ENCODE assay signal across 12 mouse cellular contexts in the genomic region with DNA sequence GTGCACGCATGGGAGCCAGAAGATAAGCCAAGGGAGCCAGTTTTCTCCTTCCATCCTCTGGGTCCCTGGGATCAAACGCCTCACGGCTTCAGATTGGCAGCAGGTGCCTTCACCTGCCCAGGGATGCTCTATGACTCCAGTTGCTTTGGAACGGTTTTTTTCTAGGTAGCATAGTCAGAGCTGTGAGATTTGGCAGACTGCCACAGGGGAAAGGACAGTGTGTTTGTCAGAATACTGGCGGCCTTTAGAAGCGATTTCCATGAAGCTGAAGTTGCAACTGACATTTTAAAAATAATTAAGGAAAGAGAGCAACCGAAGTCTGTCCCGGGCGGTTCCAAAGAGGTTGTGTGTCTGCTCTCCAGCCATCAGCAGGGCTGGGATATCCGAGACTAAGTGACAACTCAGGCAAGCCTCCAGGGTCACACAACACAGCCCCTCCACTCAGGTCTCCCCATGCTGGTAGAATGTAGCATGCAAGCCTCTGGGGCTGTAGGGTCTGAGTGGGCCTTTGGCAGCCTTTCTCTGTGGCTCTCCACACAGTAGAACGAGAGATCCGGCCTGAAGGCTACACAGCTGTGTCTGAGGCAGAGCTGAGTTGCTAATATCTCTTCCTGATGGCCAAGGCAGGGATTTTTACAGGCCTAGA. TPM values are rescaled to one million over a fixed set of nuclear protein-coding genes. Genes with fewer than 3 reads are reported as not detected.
A peak's percentile ranks its signal among the peaks of the same experiment; 100 is the strongest.
DNase-seq lines count a peak whose midpoint lies in the region; ATAC-seq and TF ChIP-seq lines count a peak whose summit lies in the region.
"Had no signal": no experiment of that assay in that cellular context is flagged by ENCODE, and none has a peak within 500 bp of the region (broad histone marks: within the 10 kb centered on the region; RNA-seq: fewer than 3 reads in every experiment).

No protein-coding gene starts in this region.

- no peak overlapping the region for H3K9ac ChIP-seq in forebrain, embryonic 16.5 days (replicated peaks; ENCODE audit: low read depth, low read length)
- no peak overlapping the region for H3K9ac ChIP-seq in midbrain, embryonic 15.5 days
- H3K9ac ChIP-seq: embryonic facial prominence, embryonic 12.5 days had no signal

- ATAC-seq in forebrain, embryonic 16.5 days: no peak
- ATAC-seq in midbrain, embryonic 15.5 days (replicated peaks): no peak
- ATAC-seq: Patski had no signal

- H3K36me3 ChIP-seq in forebrain, embryonic 16.5 days (ENCODE audit: control insufficient read depth, insufficient read depth): no peaks in the 10 kb centered on the region
- H3K36me3 ChIP-seq in midbrain, embryonic 15.5 days (replicated peaks): no peaks in the 10 kb centered on the region
- H3K36me3 ChIP-seq: embryonic facial prominence, embryonic 12.5 days had no signal

- H3K4me1 ChIP-seq in cerebellum, adult 2 months (ENCODE audit: control insufficient read depth, insufficient read depth, low read length): peaks cover 14% of the 10 kb centered on the region
- H3K4me1 ChIP-seq in forebrain, embryonic 16.5 days (replicated peaks; ENCODE audit: control insufficient read depth, insufficient read depth, low read length): no peaks in the 10 kb centered on the region
- H3K4me1 ChIP-seq in midbrain, embryonic 15.5 days: 0 out of 2 replicates have a peak, but pooled peaks cover under 1% of the 10 kb centered on the region

- no peak for DNase-seq in left cerebral cortex, adult 2 months (ENCODE audit: extremely low spot score in 1 of 2, low spot score in 2 of 2)
- no peak for DNase-seq in left cerebral cortex, adult 11 months (ENCODE audit: low spot score)
- peak; percentile 57 to 66 for DNase-seq in adrenal gland, adult 18-20 months (ENCODE audit: low spot score in 2 of 2)
- DNase-seq in cerebellum, adult 2 months: peak; percentile 47 to 74
- DNase-seq in heart, postnatal 4 days: peak; percentile 71
- DNase-seq in urinary bladder, postnatal 10 days (ENCODE audit: low spot score): no peak

- H3K27me3 ChIP-seq in cerebellum, adult 2 months (ENCODE audit: control insufficient read depth, insufficient read depth, low read length): no peaks in the 10 kb centered on the region; the same call in 1 of the 2 replicates
- H3K27me3 ChIP-seq in forebrain, embryonic 16.5 days (replicated peaks; ENCODE audit: control insufficient read depth, insufficient read depth, low read length): no peaks in the 10 kb centered on the region
- no peaks in the 10 kb centered on the region for H3K27me3 ChIP-seq in midbrain, embryonic 15.5 days (replicated peaks)
- H3K27me3 ChIP-seq: embryonic facial prominence, embryonic 12.5 days; Patski had no signal

- no peak for TF ChIP-seq POLR2A in cerebellum, adult 2 months (IDR thresholded peaks at IDR 0.05; ENCODE audit: borderline replicate concordance, insufficient read depth, low read length)

- H3K4me3 ChIP-seq in left cerebral cortex, adult 2 months: no peak overlapping the region
- no peak overlapping the region for H3K4me3 ChIP-seq in cerebellum, adult 2 months (replicated peaks; ENCODE audit: insufficient read depth, low read depth, low read length)
- H3K4me3 ChIP-seq in forebrain, embryonic 16.5 days (replicated peaks; ENCODE audit: low read length): no peak overlapping the region
- H3K4me3 ChIP-seq in midbrain, embryonic 15.5 days: no peak overlapping the region
- H3K4me3 ChIP-seq: embryonic facial prominence, embryonic 12.5 days had no signal

- H3K9me3 ChIP-seq in forebrain, embryonic 16.5 days (ENCODE audit: control insufficient read depth, low read length): no peaks in the 10 kb centered on the region
- no peaks in the 10 kb centered on the region for H3K9me3 ChIP-seq in midbrain, embryonic 15.5 days
- H3K9me3 ChIP-seq: embryonic facial prominence, embryonic 12.5 days had no signal

- intact Hi-C loops in left cerebral cortex, adult 2 months (cut with DNase I): loop anchor here (2.0 kb wide), 1 partner anchor 17 kb away; no protein-coding TSS in a partner anchor

- WGBS in cerebellum, adult 2 months: 38% methylated on average over 12 of the region's 12 CpGs
- 53% methylated on average over 12 of the region's 12 CpGs for WGBS in forebrain, embryonic 16.5 days
- WGBS in midbrain, embryonic 15.5 days: 68% methylated on average over 12 of the region's 12 CpGs

- TF ChIP-seq CTCF in left cerebral cortex, adult 2 months (IDR thresholded peaks at IDR 0.05): no peak
- no peak for TF ChIP-seq CTCF in cerebellum, adult 2 months (IDR thresholded peaks at IDR 0.05; ENCODE audit: borderline replicate concordance, insufficient read depth, low read depth, low read length)

- H3K4me2 ChIP-seq in forebrain, embryonic 16.5 days (ENCODE audit: low read length): no peak overlapping the region
- H3K4me2 ChIP-seq in midbrain, embryonic 15.5 days: no peak overlapping the region
- H3K4me2 ChIP-seq: embryonic facial prominence, embryonic 12.5 days had no signal

- H3K27ac ChIP-seq in left cerebral cortex, adult 2 months: 0 out of 2 replicates have a peak overlapping the region, but pooled peaks have one; percentile 19
- H3K27ac ChIP-seq in cerebellum, adult 2 months (ENCODE audit: insufficient read depth, low read length): no peak overlapping the region
- no peak overlapping the region for H3K27ac ChIP-seq in forebrain, embryonic 16.5 days (ENCODE audit: low read length)
- no peak overlapping the region for H3K27ac ChIP-seq in midbrain, embryonic 15.5 days
- H3K27ac ChIP-seq: embryonic facial prominence, embryonic 12.5 days; kidney, postnatal 0 days had no signal

RNA-seq across cellular contexts. Expression of gene Epas1, which starts 28.4 kb away (rescaled TPM):
- 10 to 100 TPM; 93.6 to 97.0 TPM for total RNA-seq in left cerebral cortex, adult 2 months (2021)
- total RNA-seq in adrenal gland, adult 18-20 months (2021): 100 to 1,000 TPM; 176 to 200 TPM
- polyA plus RNA-seq in cerebellum, adult 2 months (2012; rRNA removed): 63.0 and 71.1 TPM in 2 replicates
- total RNA-seq in heart, postnatal 4 days (2021): 100 to 1,000 TPM; 112 to 123 TPM
- 4.2 and 4.6 TPM in 2 replicates for polyA plus RNA-seq in forebrain, embryonic 16.5 days (2015; fragmentation: Nextera tagmentation; extraction: Ambion mirVana)
- polyA plus RNA-seq in midbrain, embryonic 15.5 days (2015; fragmentation: Nextera tagmentation; extraction: Ambion mirVana): 5.1 and 5.2 TPM in 2 replicates
- total RNA-seq: megakaryocyte-erythroid progenitor cell, adult 5-6 weeks had no signal

Comparison
In these comparisons a context has a peak if more than half of its experiments do, and no peak if none do; other contexts are left out.
1. DNase-seq: peak in adrenal gland, adult 18-20 months (2 of 2), cerebellum, adult 2 months (2 of 2) and heart, postnatal 4 days (single experiment); none in left cerebral cortex, adult 2 months (0 of 2), left cerebral cortex, adult 11 months (single experiment) and urinary bladder, postnatal 10 days (single experiment).